Mouse (Mus musculus): ENCODE measurements at regions not wholly inside any gene's neighbourhood (a gene's known extent, or its start where the extent isn't known, plus 50 kb on each side); places are given as distances from the start of the nearest gene placed in this dataset.

- TF ChIP-seq CTCF (IDR thresholded peaks at IDR 0.05; ENCODE audit: borderline replicate concordance, insufficient read depth, low read length): no peak
- no peak for TF ChIP-seq POLR2A (IDR thresholded peaks at IDR 0.05; ENCODE audit: low read depth, low read length)
These were observed 389.4 kb downstream of the 1190002N15Rik start for GRCm38 (mm10) chr9:94148474-94148873.

Measured in embryonic fibroblast, embryonic 13.5 days (primary cell).